Mouse (Mus musculus): ENCODE results near the gene Chn1. TPM values are rescaled to one million over a fixed set of nuclear protein-coding genes. Genes with fewer than 3 reads are reported as not detected.

Chn1 gene
- polyA plus RNA-seq (2014; fragmentation: Illumina TruSeq; extraction: RNeasy Lipid Tissue Mini Kit (QIAGEN cat#74804); ENCODE audit: low replicate concordance), result 4.8 TPM

DNA sequence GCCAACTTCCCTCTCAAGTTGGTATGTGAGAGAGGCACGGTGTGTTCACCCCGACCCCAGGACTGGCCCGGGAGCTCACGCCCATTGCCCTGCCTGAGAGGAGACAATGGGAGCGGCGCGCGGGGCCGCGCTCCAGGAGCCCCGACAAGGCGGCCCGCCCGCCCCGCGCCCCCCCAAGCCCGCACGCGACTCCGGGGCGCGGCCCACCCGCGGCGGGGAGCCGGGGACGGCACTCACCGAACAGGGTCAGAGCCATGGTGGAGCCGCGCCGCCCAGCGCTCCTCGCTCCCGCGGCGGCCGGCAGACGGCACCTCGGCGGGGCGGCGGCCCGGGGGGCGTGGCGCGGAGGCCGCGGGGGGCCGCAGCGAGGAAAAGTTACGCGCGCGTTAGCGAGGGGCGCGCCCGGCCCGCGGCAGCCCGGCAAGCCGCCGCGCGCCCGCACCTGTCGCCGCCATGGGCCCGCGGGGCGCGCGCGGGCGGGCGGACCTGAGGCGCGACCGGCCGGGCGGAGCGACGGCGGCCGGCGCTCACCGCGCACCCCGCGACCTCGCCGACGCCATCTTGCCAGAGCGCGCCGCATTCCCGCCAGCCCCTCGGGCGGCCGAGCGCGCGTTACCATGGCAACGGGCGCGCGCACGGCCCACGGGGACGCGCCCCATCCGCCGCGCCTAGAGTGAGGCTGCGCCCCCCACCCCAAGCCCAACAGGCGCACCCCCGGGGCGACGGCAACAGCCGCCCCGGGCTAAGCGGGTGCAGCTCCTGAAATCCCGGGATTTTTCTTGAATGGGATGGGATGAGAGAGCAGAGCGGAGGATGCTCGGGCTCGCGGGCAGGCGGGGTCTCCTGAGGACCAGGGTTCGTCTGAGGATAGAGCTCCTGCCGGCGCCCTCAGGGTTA lies at the start of gene Chn1:
Gene Chn1 (minus strand): TSS at position 561 of the 897 bp plus-strand sequence.

GRCm38 (mm10) chr2:73580166-73580565 lies 195.0 kb downstream of the Chn1 start, which contains the start of gene Chrna1:
Gene Chrna1 (minus strand): TSS chr2:73580338.

Other genes starting within 250 kb of the Chn1 start
- 44.1 TPM for gene Wipf1, start 245.6 kb downstream of the Chn1 start, polyA plus RNA-seq (2014; fragmentation: Illumina TruSeq; extraction: RNeasy Lipid Tissue Mini Kit (QIAGEN cat#74804); ENCODE audit: low replicate concordance)
- gene Chrna1, start 195.0 kb downstream of the Chn1 start, polyA plus RNA-seq (2014; fragmentation: Illumina TruSeq; extraction: RNeasy Lipid Tissue Mini Kit (QIAGEN cat#74804); ENCODE audit: low replicate concordance), result not detected
- gene Atf2, start 117.3 kb upstream of the Chn1 start, polyA plus RNA-seq (2014; fragmentation: Illumina TruSeq; extraction: RNeasy Lipid Tissue Mini Kit (QIAGEN cat#74804); ENCODE audit: low replicate concordance), result 80.9 TPM
- gene Atp5g3, start 136.0 kb upstream of the Chn1 start, polyA plus RNA-seq (2014; fragmentation: Illumina TruSeq; extraction: RNeasy Lipid Tissue Mini Kit (QIAGEN cat#74804); ENCODE audit: low replicate concordance), result 1,370 TPM